Mouse (Mus musculus) fat pad, adult 2 months (tissue): Measurements from ENCODE around the gene Olfr1.

Experiments used
- DNase-seq: peaks from one replicate; pipeline ENCODE4 v3.0.0-alpha.2; 2011; ENCODE audit warnings: low read depth, low spot score; ENCODE audit errors: extremely low read depth

The Olfr1 gene

DNA sequence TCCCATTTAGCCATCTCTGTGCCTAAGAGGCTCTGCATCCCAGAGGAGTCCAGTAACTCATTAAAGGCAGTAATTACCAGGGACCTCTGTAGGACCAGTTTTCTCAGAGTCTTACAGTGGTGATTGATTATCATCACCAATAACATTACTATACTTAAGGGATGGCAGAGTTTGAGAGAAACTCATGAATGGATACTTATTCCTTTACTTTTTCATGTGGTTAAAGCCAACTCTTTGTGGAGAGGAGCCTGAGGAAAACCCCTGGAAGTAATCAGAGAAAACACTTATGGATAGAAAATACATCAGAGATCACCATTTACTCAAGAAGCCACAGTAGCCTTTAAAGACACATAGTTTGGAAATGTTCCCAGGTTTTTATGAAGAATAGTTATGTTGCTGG is at the start of gene Olfr1:
Olfr1 (minus strand) TSS at position 101 of the 400 bp plus-strand sequence.
- DNase-seq = no peak

DNA sequence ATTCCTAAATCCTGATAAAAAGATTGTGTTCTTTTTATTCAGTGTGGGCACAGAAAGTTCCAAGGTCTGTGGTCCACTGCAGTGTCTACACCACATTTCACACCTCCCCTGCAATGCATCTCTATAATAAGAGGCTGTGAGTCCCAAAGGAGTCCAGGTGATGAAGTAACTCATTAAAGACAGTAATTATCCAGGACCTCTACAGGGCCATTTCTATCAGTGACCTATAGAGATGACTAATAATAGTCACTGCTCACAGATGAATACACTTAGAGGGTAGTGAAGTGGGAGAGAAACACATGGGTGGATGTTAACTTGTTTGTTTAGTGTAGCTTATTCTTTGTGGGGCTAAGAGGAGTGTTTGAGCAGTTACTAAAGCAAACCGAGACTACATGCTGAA is 29.0 kb upstream of the Olfr1 start, which contains the start of gene Olfr378:
Olfr378 (minus strand) TSS at position 101 of the 400 bp plus-strand sequence.
- no peak for DNase-seq

DNA sequence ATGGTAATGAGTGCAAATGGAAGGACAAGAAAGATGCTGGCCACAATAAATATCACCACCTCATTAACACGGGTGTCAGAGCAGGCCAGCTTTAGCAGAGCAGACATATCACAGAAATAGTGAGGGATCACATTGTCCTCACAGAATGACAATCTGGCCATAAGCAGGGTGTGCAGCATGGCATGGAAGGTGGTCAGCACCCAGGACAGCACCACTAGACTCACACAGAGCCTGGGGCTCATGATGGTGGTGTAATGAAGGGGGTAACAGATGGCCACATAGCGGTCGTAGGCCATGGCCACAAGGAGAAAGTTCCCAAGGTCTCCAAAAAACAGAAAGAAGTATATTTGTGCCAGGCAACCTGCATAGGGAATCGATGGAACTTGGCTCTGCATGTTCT is 4.0 kb downstream of the Olfr1 start:
- no peak for DNase-seq

DNA sequence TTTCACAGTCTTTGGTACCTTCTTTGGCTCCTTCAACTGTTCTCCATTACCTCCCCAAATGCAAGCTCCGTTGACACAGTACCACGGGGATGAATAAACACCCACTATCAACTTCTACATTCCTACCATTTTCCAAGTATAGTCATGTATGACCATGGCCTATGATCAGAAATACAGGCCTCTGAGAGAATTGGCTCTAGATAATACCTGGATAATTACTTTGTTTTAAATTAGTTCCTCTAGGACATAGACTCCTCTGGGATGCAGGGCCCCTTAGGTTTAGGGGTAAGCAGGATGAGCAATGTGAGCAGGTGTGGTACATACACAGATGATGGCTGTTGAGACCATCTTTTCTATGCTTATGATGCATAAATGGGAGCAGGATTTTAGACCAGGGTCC is 28.5 kb downstream of the Olfr1 start, which contains the start of gene Olfr376:
Olfr376 (plus strand) TSS at position 301 of the 400 bp plus-strand sequence.
- DNase-seq = no peak

DNA sequence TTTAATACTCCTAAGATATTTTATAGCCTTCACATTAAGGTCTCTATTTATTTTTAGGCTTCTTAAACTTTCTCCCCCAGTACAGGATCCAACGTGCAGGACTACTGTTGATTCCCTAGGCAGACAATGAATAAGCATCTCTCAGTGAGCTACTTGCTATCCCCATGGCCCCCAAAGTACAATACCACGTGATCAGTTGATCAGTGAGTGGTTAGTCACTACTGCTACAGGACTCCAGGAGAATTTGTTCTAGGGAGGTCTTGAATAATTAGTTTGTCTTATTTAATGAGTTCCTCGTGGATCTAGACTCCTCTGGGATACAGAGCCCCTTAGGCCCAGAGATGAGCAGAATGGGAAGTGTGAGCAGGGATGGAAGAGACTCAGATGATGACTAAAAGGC is 48.9 kb downstream of the Olfr1 start, which contains the start of gene Olfr20:
Olfr20 (plus strand) TSS at position 301 of the 400 bp plus-strand sequence.
- no peak for DNase-seq
